Mouse (Mus musculus): Measurements from ENCODE around the gene Adarb1.

DNA sequence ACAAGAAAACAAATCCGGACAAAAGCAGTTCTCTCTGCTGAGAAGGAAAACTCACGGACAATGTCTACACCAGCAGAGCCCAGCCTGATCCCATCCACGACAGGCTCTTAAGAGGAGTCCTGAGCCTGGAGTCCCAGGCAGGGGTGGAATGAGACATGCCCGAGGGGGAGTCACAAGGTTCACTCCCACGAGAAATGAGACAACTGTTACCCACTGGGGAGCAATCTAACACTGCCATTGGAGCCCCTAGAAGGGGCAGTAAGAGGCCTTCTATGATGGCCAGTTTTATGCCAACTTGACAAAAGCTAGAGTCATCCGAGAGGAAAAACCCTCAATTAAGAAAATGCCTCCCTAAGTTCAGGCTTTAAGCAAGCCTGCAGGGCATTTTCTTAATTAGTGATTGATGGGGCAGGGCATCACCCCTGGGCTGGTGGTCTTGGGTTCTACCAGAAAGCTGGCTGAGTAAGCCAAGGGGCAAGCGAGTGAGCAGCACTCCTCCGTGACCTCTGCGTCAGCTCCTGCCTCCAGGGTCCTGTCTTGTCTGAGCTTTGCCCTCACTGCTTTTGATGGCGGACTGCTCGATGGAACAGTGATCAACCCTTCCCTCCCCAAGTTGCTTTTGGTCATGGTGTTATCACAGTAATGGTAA is 88.5 kb downstream of the Adarb1 start:
- TF ChIP-seq POLR2A (IDR thresholded peaks at IDR 0.05; ENCODE audit: insufficient read length, low read depth) = no peak
- no peak for TF ChIP-seq TCF3 (IDR thresholded peaks at IDR 0.05; ENCODE audit: insufficient read length, low read depth)
- no peak for TF ChIP-seq REST (IDR thresholded peaks at IDR 0.05; ENCODE audit: insufficient read depth, insufficient read length)
- TF ChIP-seq CEBPB (IDR thresholded peaks at IDR 0.05; ENCODE audit: insufficient read depth, poor library complexity, severe bottlenecking) = no peak
- no peak for TF ChIP-seq E2F4 (IDR thresholded peaks at IDR 0.05; ENCODE audit: insufficient read depth)
- TF ChIP-seq MYOG (IDR thresholded peaks at IDR 0.05; ENCODE audit: control insufficient read depth in 1 of 3, insufficient read depth in 1 of 3, insufficient read length in 2 of 3, low read depth in 2 of 3) = no peak
- no peak for TF ChIP-seq POLR2AphosphoS2 (IDR thresholded peaks at IDR 0.05; ENCODE audit: insufficient read length, low read depth)

All from myocyte (in vitro differentiated cells).